Mouse (Mus musculus): ENCODE measurements at regions not wholly inside any gene's neighbourhood (a gene's known extent, or its start where the extent isn't known, plus 50 kb on each side); places are given as distances from the start of the nearest gene placed in this dataset.

- no peak for TF ChIP-seq POLR2A (IDR thresholded peaks at IDR 0.05; ENCODE audit: borderline replicate concordance, extremely low read depth, low read depth, low read length)
- TF ChIP-seq CTCF (IDR thresholded peaks at IDR 0.05; ENCODE audit: insufficient read depth, low read length): no peak
Observed at GRCm38 (mm10) chr16:78725541-78725940, 149.0 kb upstream of the D16Ertd472e start.

Measured in lung, adult 2 months (tissue).